Mouse (Mus musculus): ENCODE measurements around the gene 4921504E06Rik.

The 4921504E06Rik gene

GRCm38 (mm10) chr2:19416066-19416465, 137.6 kb downstream of the 4921504E06Rik start:
- no peak for DNase-seq

GRCm38 (mm10) chr2:19415063-19415521, 138.6 kb downstream of the 4921504E06Rik start:
- DNase-seq, result peak in 1 of 2 experiments; percentile 34

GRCm38 (mm10) chr2:19414222-19414965, 139.3 kb downstream of the 4921504E06Rik start:
- DNase-seq, result peak; percentile 63

All from cerebellum, postnatal 36 days (tissue).